Mouse (Mus musculus) gastrocnemius, postnatal 25 days (tissue): ENCODE measurements around the gene Rnf151. TPM values are rescaled to one million over a fixed set of nuclear protein-coding genes. Genes with fewer than 3 reads are reported as not detected.

Experiments
- DNase-seq: peaks from one replicate; pipeline ENCODE4 v3.0.0; 2022
- long read RNA-seq, 2 experiments: library from polyadenylated mRNA; stranded (forward); transcript quantifications; one replicate each; pipeline ENCODE4 v2.0.0; 2021
- total RNA-seq, 2 experiments: library from RNA; stranded (reverse); gene quantifications; 1 replicate in 1 of 2; 2 replicates in 1 of 2; pipeline ENCODE4 v1.2.3; 2021

Gene Rnf151
- not detected for total RNA-seq
- long read RNA-seq, experiment 1 = 0 reads
- long read RNA-seq, experiment 2 = 0 reads

DNA sequence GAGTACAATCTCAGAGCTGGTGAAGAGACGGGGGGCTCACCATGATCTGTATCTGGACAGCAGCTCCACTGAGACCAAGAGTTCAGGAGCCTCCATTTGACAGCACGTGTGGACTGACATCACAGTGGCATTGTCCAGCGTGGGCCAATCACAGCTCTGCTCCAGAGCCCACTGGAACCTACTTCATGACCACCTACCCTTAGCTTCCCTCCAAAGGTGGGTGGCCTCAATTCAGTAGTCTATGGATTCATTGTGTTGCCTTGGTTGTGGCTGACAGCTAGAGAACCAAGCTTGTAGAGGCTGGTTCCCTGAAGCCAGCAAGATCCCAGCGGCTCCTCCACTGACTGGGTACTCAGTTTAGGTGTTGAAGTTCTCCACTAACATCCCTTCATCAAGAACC lies at the start of gene Rnf151, which contains the start of gene Rps2:
Rnf151 (minus strand) TSS at position 121 of the 400 bp plus-strand sequence.
Rps2 (plus strand) TSS at position 174 of the 400 bp plus-strand sequence.
- DNase-seq = no peak

- DNase-seq = no peak
Measured at GRCm38 (mm10) chr17:24766266-24766875, 48.5 kb upstream of the Rnf151 start.

DNA sequence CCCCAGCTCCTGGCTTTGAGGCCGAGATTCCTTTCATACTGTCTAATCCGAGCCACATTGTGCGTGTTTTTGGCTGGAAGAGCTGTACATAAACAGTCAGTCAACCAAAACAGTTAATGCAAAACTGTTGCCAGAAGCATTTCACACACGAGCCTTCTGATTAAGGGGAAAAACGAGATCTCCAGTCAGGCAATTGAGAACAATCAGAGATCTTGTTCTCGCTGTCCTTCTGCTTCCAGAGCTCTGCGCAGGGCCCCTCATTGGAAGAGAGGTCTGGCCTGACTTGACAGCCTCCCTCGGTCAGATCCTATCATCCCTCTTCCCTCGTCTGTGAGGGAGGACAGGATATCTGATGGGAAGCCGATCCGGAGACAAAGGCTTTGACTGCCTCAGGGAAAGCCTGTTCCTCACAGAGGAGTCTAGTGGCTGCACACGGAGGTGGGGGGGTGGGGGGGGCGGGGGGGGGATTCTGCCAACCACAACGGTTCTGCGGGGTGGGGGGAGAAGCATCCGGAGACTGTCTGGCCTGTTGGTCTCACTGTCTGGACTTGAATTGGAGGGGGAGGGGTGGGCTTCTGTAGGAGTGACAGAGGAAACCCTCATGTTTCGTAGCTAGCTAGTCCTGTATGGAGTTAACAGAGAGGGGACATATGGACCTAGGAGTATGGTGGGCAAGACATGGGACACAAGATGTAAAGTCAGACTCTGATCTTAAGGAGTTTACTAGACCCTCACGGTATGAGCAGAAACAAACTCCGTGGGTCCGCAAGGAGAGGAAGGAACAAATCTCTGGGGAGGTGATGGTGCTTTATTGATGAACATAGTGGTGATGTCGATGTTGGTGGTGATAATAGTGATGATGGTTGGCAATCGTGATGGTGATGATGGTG lies 47.4 kb upstream of the Rnf151 start:
- no peak for DNase-seq

DNA sequence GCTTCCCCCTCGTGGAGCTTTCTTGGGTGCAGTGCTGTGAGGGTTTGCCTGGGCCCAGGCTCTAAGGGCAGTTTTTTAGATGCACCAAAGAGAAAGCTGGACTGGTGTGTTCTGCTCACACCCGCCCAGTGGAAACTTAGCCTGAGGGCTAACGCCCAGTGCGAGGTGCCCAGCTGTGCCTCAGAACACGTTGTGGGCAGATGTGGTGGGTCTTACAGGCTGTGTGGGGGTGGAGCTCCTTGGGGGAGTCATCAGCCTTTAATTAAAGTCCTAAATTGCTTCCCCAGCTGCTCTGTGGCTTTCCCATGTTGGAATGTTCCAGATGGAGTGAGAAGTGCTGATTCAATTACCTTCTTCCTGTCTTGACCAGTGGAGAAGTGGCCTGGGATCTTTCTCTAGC lies 43.3 kb upstream of the Rnf151 start:
- DNase-seq = no peak

GRCm38 (mm10) chr17:24757394-24757793 lies 39.5 kb upstream of the Rnf151 start:
- no peak for DNase-seq

DNA sequence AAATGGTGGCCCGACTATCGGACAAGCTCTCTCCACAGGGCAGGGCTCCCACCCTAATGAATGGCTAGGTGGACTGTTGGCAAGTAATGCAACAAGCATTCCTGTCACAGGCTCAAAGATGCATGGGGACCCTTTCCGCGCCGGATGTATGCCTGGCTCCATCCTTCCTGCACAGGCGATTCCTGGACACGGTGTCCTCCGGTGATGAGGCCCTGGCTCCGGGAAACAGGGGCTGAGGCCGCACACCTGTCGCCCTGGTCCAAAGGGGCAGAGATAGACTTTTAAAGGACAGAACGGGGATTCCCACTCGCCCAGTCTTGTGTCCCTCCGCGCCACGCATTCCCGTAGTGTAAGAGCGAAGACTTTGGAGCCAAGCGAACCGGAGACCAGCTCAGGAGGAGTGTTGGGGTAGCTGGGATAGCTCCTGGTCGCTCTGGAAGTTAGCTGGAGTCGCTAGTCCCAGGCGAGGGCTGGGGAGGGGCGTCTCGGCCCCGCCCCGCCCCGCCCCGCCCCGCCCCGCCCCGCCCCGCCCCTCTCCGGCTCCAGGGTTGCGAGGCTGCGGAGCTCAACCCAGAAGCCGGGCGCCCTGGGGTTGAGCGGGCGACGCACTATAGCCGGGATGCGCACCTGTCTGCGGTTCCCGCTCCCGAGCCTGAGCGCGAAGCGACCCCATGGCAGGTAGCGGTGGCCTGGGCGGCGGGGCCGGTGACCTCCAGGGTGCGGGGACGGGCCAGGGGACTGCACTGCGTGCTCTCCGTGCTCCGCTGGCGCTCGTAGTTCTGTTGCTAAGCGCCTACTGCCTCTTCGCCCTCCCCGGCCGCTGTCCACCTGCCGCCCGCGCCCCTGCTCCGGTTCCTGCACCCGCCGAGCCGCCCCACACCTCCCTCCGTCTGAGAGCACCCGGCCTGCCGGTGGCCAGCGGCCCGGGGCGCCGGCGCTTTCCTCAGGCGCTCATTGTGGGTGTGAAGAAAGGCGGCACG lies 34.8 kb upstream of the Rnf151 start, which contains the start of gene Hs3st6:
Hs3st6 (plus strand) TSS at position 574 of the 980 bp plus-strand sequence.
- DNase-seq = no peak

GRCm38 (mm10) chr17:24751528-24751927 lies 33.7 kb upstream of the Rnf151 start:
- no peak for DNase-seq

- DNase-seq = no peak
Measured at GRCm38 (mm10) chr17:24746986-24747385, 29.1 kb upstream of the Rnf151 start.

GRCm38 (mm10) chr17:24745526-24746497 lies 27.9 kb upstream of the Rnf151 start:
- DNase-seq = peak; percentile 63

DNA sequence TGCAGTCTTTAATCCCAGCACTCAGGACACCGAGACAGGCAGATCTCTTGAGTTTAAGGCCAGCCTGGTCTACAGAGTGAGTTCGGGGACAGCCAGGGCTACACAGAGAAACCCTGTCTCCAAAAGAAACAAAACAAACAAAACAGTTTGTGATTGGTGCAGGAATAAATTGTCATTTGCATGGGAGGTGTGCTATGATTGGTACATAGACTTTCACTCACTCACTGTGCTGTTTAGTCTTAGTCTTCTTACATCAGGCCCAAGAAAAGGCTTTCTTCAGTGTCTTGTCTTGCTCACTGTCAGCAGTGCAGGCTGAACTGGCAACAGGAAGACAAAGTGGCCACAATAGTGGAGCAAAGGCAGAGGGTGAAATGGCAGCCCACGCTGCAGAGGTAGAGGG lies 26.5 kb upstream of the Rnf151 start:
- DNase-seq = no peak

DNA sequence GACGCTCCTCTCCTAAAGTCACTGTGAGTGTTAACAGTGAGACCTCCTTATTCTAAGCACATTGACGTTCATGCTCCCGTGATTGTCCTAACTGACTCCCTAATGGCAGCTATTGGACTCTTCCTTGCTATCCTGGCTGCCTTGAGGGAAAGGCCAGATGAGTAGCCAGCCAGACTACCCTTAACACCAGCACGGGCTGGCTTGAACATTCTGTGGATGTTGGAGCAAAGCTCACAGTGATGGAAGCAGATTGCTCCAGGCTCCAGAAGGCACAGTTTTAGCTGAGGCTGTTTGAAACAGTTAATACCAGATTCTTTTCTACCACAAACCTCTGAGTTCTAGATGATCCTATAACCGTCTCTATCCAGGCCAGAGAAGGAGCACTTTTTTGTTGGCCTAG lies 26.0 kb upstream of the Rnf151 start:
- no peak for DNase-seq

- DNase-seq = no peak
Measured at GRCm38 (mm10) chr17:24742307-24742706, 24.4 kb upstream of the Rnf151 start.

DNA sequence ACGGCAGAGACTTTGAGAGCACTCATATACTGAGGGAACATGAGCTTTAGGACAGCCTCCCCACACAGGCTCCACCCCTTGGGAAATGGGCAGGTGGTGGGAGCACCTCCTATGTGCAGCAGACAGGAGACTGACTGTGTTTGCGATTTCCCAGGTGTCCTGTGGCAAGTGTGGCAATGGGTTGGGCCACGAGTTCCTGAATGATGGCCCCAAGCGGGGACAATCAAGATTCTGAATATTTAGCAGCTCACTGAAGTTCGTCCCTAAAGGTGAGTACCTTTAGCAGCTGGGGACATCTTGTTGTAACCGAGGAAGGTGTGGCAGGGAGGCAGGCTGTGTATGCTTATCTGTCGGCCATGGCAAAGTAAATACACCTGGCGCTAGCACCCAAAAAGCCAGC lies 22.1 kb upstream of the Rnf151 start:
- no peak for DNase-seq

DNA sequence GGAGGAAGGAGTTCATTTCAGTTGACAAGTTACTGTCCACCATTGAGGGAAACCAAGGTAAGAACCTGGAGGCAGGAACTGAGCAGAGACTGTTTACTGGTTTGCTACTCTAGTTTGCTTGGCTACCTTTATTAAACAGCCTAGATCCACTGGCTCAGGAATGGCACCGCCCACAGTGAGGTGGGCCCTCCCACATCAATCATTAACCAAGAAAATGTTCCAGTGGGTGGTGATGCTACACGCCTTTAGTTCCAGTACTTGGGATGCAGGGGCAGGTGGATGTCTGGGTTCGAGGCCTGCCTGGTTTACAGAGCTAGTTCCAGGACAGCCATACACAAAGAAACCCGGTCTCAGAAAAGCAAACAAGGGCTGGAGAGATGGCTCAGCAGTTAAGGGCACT lies 20.4 kb upstream of the Rnf151 start:
- DNase-seq = no peak

DNA sequence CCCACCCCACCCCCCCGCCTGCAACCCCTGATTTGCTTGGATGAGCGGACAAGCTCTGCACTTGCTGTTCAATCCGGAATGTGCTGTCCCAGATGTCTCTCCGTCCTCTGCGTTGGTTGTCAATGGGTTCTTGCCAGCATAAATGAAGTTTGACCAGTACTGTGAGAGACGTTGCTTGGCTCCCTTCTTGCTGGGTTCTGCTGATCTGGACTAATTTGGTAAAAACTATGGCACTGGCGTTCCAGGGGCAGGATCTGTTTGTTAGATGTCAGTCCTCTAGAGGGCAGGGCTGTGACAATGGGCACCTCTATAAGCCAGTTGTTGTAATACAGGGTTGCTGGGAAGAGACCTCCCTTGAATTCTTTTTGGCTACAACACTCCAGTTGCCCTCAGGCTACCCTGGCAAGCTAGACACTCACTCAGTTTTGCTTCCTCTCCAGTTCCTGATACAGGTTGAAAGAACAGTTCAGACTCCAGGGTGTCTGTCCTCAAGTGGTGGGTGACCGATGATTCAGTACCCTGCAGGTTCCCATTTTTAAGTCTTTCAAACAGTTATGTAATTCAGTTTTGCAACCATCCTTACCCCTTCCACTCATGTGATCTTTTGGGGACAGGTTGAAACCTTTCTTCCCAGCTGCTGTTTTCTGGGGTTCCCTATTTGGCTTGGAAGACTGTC lies 19.4 kb upstream of the Rnf151 start:
- DNase-seq = no peak

DNA sequence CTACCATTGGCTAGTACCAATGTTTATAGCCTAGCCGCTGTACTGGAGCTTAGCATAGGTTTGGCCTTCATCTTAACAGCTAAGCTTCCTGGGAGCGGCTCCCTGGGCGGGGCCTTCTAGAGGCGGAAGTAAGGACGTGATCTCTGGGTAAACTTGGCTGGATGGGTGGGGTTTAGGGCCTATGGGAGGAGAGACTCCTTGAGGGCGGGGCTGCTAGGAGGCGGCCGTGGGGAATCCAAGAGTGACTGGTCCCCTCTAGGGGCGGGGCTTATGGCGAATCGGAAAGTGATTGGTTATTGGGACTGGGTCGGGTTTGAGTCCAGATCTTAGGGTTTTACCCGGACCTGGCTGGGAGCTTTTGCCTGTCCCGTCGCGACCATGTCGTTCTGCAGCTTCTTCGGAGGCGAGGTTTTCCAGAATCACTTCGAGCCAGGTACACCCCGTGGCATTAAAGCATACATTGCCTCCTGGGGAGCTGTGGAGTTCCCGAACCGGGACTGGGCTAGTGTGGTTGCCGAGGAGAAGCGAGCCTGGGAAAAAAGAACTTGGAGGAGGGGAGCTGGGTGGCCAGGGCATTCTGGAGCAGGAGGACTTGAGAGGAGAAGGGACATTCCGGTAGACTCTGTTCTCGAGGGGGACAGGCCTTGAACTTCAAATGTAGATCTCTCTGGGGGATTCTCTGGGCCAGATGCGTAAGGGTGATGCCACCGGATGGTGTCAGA lies 18.6 kb upstream of the Rnf151 start, which contains the start of gene Msrb1:
Msrb1 (plus strand) TSS at position 313 of the 722 bp plus-strand sequence.
- peak; percentile 98 for DNase-seq

GRCm38 (mm10) chr17:24735446-24735845 lies 17.6 kb upstream of the Rnf151 start:
- DNase-seq = no peak

DNA sequence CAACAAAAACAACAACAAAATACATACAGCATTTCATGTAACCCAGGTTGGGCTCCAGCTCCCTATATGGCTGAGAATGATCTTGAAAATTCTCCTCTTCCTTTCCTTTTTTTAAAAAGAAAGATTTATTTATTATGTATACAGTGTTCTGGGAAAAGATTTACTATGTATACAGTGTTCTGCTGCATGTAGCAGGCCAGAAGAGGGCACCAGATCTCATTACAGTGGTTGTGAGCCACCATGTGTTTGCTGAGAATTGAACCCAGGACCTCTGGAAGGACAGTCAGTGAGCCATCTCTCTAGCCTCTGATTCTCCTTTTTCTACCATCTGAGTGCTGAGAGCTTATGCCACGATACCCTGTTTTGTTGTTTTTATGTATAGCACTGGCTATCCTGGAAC lies 16.6 kb upstream of the Rnf151 start:
- DNase-seq = no peak

- no peak for DNase-seq
Measured at GRCm38 (mm10) chr17:24733434-24734050, 15.7 kb upstream of the Rnf151 start.
